Mouse (Mus musculus) spleen, postnatal 14 days (tissue): Measurements from ENCODE around the gene Knl1.

ENCODE experiments used
- DNase-seq, 2 experiments: peaks; one replicate each; pipeline ENCODE4 v3.0.0; 2021 to 2022; ENCODE audit warnings: low spot score in 2 of 2

Gene Knl1

GRCm38 (mm10) chr2:119035397-119035745, 11.5 kb upstream of the Knl1 start:
- no peak for DNase-seq

DNA sequence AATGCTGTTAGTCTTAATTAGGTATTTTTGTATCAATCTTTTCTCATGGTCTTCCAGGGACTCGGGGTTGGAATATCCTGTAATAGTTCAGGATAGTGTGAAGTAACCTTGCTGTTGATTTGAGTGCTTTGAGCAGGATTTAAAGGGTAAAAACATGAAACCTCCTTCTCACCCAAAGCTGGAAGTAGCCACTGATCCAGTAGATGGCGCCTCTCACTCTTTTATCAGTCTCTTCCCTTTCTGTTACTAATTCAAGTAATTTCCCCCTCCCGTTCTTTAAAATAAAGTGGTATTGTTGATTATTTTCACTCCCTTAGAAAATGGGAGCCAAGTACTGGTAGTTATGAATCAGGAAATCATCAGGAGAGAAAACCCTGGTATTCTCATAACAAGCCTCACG, 6.0 kb upstream of the Knl1 start:
- DNase-seq, result no peak

DNA sequence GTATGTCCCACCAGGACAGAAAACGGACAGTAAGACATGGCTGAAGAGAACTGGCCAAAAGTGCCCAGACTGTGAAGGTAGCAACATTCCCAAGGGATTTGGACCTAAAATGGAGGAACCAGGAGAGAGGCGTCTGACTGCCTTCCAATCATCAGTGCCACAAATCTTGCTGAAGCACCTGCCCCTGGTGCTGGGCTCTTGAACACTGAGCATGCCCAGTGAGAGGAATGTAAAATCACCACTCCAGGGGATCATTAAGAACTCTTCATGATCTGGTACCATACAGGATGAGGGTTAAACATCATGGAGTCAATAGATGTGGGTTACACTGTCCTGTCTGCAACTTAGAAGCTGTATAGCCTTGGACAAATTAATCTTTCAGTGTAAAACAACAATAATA, 1.8 kb upstream of the Knl1 start:
- no peak for DNase-seq

- DNase-seq, result no peak
These were observed 930 bp downstream of the Knl1 start for GRCm38 (mm10) chr2:119047849-119048248.

DNA sequence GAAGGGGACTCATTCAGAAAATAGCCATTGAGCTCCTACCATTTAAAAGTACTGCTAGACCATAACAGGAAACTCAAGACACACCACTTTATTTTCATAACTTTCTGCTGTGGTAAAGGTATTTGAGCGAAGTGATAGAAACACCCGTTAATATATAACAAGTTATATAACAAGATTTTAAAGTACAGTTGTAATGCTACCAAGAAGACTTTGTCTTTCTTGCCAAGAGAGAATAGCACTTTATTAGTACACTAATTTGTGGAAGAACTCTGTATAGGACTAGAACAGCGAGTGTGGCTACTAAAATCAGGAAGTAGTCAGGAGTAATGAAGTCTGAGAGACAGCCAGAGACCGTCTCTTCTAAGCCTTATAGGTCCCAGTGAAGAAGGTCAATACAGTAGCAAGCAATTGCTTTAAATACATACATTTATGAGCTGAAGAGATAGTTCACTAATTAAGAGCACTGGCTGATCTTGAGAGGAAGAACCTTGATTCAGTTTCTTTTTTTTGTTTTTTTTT, 3.3 kb downstream of the Knl1 start:
- no peak for DNase-seq

DNA sequence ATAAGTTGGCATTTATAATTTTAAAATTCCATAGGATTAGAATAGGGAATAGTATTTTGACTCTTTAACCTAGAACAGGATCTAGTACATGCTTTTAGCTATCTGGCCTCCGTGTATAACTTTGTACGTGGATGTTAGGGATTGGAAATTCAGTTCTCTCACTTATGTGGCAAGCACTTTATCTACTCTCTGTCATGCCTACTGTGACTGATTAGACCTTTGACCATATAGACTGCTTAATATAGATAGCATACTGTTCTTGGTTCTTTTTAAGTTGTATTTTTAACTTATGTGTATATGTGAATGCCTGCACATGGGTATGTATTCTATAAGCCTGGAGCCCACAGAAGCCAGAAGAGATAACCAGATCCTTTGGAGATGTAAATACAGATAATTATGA, 13.2 kb downstream of the Knl1 start:
- no peak for DNase-seq

GRCm38 (mm10) chr2:119072397-119072796, 25.5 kb downstream of the Knl1 start:
- no peak for DNase-seq

- no peak for DNase-seq
These were observed 39.2 kb downstream of the Knl1 start for GRCm38 (mm10) chr2:119086156-119086555.

GRCm38 (mm10) chr2:119101552-119101951, 54.6 kb downstream of the Knl1 start:
- DNase-seq, result no peak

GRCm38 (mm10) chr2:119106583-119106982, 59.7 kb downstream of the Knl1 start:
- no peak for DNase-seq

DNA sequence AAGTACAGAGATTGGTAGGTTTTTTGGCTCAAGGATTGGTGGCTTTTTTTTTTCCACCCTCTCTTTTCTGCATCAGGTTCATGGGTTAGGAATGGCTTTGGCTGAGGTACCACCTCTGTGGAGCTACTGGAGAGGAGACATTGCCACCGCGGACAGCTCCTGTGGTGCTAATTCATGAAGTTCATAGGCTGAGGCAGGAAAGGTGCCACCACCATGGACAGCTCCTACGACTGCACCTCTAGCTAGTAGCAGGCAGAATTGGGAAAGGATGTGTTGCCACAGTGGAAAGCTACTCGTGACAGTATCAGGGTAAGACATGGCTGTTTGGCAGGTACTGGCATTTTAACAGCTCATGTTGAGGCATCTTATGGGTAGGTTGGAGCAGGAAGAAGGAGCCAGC, 61.6 kb downstream of the Knl1 start:
- peak in 1 of 2 experiments; percentile 5 for DNase-seq

DNA sequence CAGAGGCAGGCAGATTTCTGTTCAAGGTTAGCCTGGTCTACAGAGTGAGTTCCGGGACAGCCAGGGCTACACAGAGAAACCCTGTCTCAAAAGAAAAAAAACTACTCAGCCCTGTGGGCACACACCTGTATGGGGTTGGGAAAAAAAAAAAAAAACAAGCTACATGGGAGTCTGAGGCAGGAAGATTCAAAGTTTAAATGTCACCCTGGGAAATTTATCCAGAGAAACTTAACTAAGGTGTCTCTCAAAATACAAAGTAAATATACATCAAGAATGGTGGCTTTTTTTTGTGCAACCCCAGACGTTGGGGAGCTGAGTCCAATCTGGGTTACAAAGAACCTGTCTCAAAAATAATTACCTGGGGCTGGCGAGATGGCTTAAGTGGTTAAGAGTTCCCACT, 64.1 kb downstream of the Knl1 start:
- DNase-seq, result no peak

GRCm38 (mm10) chr2:119112438-119113112, 65.7 kb downstream of the Knl1 start, which contains the start of gene Rad51:
Gene Rad51, plus strand, starts transcription at chr2:119112793.
- peak; percentile 68 to 81 for DNase-seq

- no peak for DNase-seq
These were observed 66.4 kb downstream of the Knl1 start for GRCm38 (mm10) chr2:119113121-119113925.

DNA sequence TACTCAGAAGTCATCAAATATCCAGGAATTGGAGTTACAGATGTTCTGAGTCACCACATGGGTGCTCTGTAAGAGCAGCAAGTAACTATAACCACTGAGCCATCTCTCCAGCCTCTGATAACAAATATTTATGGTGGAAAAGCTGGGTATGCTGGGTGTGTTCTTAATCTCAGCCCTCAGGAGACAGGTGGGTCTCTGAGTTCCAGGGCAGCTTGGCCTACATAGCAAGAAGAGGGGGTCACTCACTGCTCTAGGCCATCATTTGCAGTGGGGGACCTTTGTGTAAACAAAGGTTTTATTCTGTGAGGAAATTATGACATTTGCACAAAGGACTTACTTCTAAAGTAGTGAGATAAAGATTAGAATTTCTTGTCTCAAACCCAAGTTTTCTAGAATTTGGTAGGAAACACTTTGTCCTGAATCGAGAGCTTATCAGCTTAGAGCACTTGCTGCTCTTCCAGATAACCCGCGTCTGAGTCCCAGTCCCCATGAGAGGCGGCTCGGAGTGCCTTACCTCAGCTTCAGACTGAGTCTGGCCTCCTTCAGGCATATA, 89.5 kb downstream of the Knl1 start:
- no peak for DNase-seq

DNA sequence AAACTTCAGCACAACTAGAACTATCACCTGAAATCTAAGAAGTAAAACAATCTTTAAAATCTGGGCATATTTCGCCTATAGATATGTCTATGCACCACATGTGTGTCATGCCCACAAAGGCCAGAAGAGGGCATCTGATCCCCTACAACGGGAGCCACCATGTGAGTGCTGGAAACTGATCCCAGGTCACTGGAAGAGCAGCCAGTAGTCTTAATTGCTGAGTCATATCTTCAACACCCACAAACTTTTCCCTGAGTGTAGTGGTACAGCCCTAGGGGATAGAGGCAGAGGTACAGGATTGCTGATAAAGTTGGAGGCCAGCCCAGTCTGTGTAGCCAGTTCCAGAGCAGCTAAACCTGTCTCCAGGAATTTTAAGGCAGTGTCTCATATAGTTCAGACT, 98.3 kb downstream of the Knl1 start:
- DNase-seq, result no peak

DNA sequence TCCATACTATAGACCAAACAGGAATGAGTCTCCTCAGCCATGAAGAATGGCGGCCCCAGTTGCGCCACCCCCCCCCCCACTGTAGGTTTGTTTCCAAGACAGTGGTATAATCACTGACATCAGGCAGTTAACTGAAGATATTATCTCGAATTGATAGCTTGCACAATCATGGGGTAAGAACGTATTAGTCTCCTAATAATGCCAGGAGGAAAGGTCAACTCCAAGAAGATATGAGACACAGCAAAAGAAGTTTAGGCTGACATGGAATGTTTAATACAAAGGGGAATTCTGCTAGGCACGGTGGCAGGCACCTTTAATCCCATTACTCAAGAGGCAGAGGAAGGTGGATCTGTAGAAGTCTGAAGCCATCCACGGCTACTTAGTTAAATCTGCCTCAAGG, 99.5 kb downstream of the Knl1 start:
- DNase-seq, result no peak

DNA sequence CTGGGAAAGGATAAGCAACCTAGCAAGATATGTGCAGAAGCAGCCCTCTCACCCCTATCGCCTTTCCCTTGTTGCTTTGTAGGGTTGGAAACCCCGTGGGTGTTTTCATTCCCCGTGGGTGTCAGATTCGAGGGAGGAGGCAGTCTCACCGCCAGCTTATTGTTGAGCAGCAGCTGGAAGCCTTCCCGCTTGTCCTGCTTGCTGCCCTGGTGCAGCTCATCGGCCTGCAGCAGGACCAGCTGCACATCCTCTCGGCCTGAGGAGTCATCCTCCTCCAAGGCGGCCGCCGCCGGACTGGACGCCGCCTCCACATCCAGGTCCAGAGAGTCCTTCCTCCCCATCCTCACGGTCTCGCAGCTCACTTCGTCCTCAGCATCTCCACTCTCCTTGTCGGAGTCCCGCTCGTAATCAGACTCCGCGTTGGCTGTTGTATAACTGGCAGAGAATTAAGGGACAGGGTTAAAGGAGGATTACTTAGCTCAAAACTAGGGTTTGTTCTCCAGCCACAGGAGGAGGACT, 100.3 kb downstream of the Knl1 start:
- DNase-seq, result no peak

DNA sequence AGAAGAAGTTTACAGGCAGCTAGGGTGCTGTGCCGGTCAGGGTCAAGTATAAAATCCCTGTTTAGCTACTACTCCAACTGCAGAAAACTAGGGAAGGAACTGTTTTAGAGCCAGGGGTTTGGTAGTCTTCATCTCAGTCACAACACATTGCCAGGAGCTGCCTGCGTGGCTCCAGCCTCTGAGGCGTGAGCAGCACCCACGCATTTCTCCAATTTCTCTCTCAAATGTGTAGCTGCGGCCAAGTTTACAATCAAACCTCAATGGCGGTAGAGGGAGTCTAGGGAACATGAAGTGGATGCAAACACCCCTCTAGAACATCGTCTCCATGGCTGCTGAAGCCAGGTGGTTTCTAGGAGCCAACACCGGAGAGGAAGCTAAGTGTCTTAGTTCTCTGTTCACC, 100.9 kb downstream of the Knl1 start:
- no peak for DNase-seq

- no peak for DNase-seq
These were observed 105.3 kb downstream of the Knl1 start for GRCm38 (mm10) chr2:119152255-119152654.

DNA sequence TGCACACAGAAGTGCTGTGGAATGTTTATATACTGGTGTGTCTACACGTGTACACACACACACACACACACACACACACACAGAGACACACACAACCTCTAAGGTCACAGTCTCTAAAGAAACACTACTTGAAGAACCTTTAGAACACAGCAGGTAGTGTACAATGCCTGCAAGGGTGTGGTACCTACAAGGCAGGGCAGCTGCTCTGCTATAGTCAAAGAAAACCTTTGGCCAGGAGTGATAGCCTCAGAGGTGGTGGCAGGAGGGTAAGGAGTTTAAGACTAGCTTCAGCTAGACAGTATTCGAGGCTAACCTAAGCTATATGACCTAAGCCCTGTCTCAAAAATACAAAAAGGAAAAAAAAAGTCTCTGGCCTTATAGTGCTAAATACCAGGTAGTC, 107.8 kb downstream of the Knl1 start:
- DNase-seq, result no peak
